Mouse (Mus musculus) G1E (cell line): Measurements from ENCODE around the gene Ccl3. TPM values are rescaled to one million over a fixed set of nuclear protein-coding genes. Genes with fewer than 3 reads are reported as not detected.

ENCODE experiments used
- ATAC-seq: 2 replicates; pipeline ENCODE4 v1.8.0; 2016; ENCODE audit warnings: mild to moderate bottlenecking; ENCODE audit not compliant: insufficient number of reproducible peaks, poor library complexity, low FRiP score, severe bottlenecking; ENCODE audit errors: extremely low read depth
- DNase-seq: peaks from one replicate; pipeline ENCODE4 v3.0.0; 2012; ENCODE audit warnings: low spot score
- H3K27me3 ChIP-seq: 2 replicates; pipeline ENCODE4 v1.6.1; 2012; ENCODE audit warnings: mild to moderate bottlenecking, low read length, inconsistent platforms; ENCODE audit not compliant: insufficient read depth
- H3K36me3 ChIP-seq: replicated peaks from 2 replicates; pipeline ENCODE3; 2012; ENCODE audit warnings: mild to moderate bottlenecking, inconsistent platforms
- H3K4me1 ChIP-seq: 2 replicates; pipeline ENCODE4 v1.6.1; 2012; ENCODE audit warnings: low read depth, low read length, inconsistent platforms, mixed read lengths; ENCODE audit not compliant: insufficient read depth
- H3K4me3 ChIP-seq: 2 replicates; pipeline ENCODE4 v1.5.1; 2012; ENCODE audit warnings: low read depth, mild to moderate bottlenecking, inconsistent platforms, low read length, moderate library complexity, mixed read lengths
- H3K9me3 ChIP-seq: replicated peaks from 2 replicates; pipeline ENCODE4 v1.6.1; 2012; ENCODE audit warnings: inconsistent platforms
- CTCF ChIP-seq: IDR thresholded peaks from 2 replicates; pipeline ENCODE4 v1.5.1; 2012; ENCODE audit warnings: low read depth, low read length, inconsistent platforms, mixed read lengths
- GATA1 ChIP-seq: IDR thresholded peaks from 2 replicates; pipeline ENCODE4 v1.6.1; 2012; ENCODE audit warnings: borderline replicate concordance, low read length, inconsistent platforms, mixed read lengths
- GATA2 ChIP-seq: IDR thresholded peaks from 2 replicates; pipeline ENCODE4 v1.6.1; 2012; ENCODE audit warnings: low read depth, low read length, inconsistent platforms, borderline replicate concordance
- POLR2AphosphoS5 ChIP-seq: IDR thresholded peaks from 2 replicates; pipeline ENCODE4 v1.6.1; 2012; ENCODE audit warnings: low read depth, low read length, inconsistent platforms; ENCODE audit not compliant: insufficient replicate concordance
- TAL1 ChIP-seq: conservative IDR thresholded peaks from 2 replicates; pipeline ENCODE4 v1.6.1; 2012; ENCODE audit warnings: low read depth, low read length, inconsistent platforms, mixed read lengths
- polyA plus RNA-seq: library from polyadenylated mRNA; stranded (reverse); fragments of >175 nt; gene quantifications from 2 replicates; pipeline ENCODE4 v1.2.3, GENCODE M21; 2012
- total RNA-seq, 2 experiments: library from RNA; stranded (forward) in 1 of 2; stranded (reverse) in 1 of 2; fragments of 200-1000 nt in 1 of 2; fragments of >200 nt in 1 of 2; fragmentation: Nextera tagmentation in 1 of 2; gene quantifications; 2 replicates each; pipeline ENCODE4 v1.2.3; 2014 to 2017

Ccl3 gene
- total and polyA plus RNA-seq, 3 experiments = 2.7 TPM; not detected in 2

- Histone ChIP-seq H3K4me3 (no peak overlapping the region), H3K36me3 (no peaks in the 10 kb centered on the region), H3K27me3 (peaks cover 9% of the 10 kb centered on the region), H3K9me3 (no peaks in the 10 kb centered on the region), H3K4me1 (no peaks in the 10 kb centered on the region)
- ATAC-seq = no peak
- no peak for TF ChIP-seq CTCF
- TF ChIP-seq TAL1 = no peak
- TF ChIP-seq GATA1 = no peak
- TF ChIP-seq POLR2AphosphoS5 = no peak
- no peak for TF ChIP-seq GATA2
- no peak for DNase-seq
These were observed 18.1 kb downstream of the Ccl3 start for GRCm38 (mm10) chr11:83631065-83631464.

GRCm38 (mm10) chr11:83630630-83631029 is 18.5 kb downstream of the Ccl3 start:
- TF ChIP-seq CTCF (no peak), TAL1 (no peak), POLR2AphosphoS5 (no peak), GATA1 (no peak)
- Histone ChIP-seq H3K36me3 (no peaks in the 10 kb centered on the region), H3K27me3 (peaks cover 9% of the 10 kb centered on the region), H3K4me3 (no peak overlapping the region), H3K4me1 (no peaks in the 10 kb centered on the region), H3K9me3 (no peaks in the 10 kb centered on the region)
- DNase-seq = no peak
- no peak for ATAC-seq

- Histone ChIP-seq H3K9me3 (no peaks in the 10 kb centered on the region), H3K4me1 (no peaks in the 10 kb centered on the region), H3K4me3 (no peak overlapping the region), H3K27me3 (peaks cover 10% of the 10 kb centered on the region), H3K36me3 (no peaks in the 10 kb centered on the region)
- TF ChIP-seq POLR2AphosphoS5 (no peak), TAL1 (no peak), GATA1 (no peak)
- no peak for DNase-seq
- no peak for ATAC-seq
These were observed 20.3 kb downstream of the Ccl3 start for GRCm38 (mm10) chr11:83628808-83629207.

GRCm38 (mm10) chr11:83623586-83623985 is 25.6 kb downstream of the Ccl3 start:
- H3K4me1 ChIP-seq = no peaks in the 10 kb centered on the region
- ATAC-seq (no peak), DNase-seq (no peak)
- H3K36me3 ChIP-seq = no peaks in the 10 kb centered on the region
- TF ChIP-seq GATA2 (no peak), TAL1 (no peak), GATA1 (no peak), CTCF (no peak), POLR2AphosphoS5 (no peak)
- H3K9me3 ChIP-seq = no peaks in the 10 kb centered on the region
- H3K27me3 ChIP-seq = peaks cover 13% of the 10 kb centered on the region; the same call in 1 of the 2 replicates
- no peak overlapping the region for H3K4me3 ChIP-seq

GRCm38 (mm10) chr11:83619037-83619436 is 30.1 kb downstream of the Ccl3 start:
- DNase-seq (no peak), ATAC-seq (no peak)
- H3K27me3 ChIP-seq = peaks cover 12% of the 10 kb centered on the region; the same call in 1 of the 2 replicates
- TF ChIP-seq TAL1 = no peak
- TF ChIP-seq POLR2AphosphoS5 = no peak
- TF ChIP-seq GATA1 = no peak
- TF ChIP-seq CTCF = no peak
- no peak for TF ChIP-seq GATA2
- H3K36me3 ChIP-seq = no peaks in the 10 kb centered on the region
- no peaks in the 10 kb centered on the region for H3K4me1 ChIP-seq
- H3K9me3 ChIP-seq = no peaks in the 10 kb centered on the region
- H3K4me3 ChIP-seq = no peak overlapping the region

- Histone ChIP-seq H3K9me3 (no peaks in the 10 kb centered on the region), H3K27me3 (peaks cover 11% of the 10 kb centered on the region; the same call in 1 of the 2 replicates), H3K4me3 (no peak overlapping the region), H3K36me3 (no peaks in the 10 kb centered on the region), H3K4me1 (no peaks in the 10 kb centered on the region)
- TF ChIP-seq TAL1 (no peak), GATA1 (no peak), POLR2AphosphoS5 (no peak), GATA2 (no peak), CTCF (no peak)
- no peak for DNase-seq
- no peak for ATAC-seq
These were observed 30.9 kb downstream of the Ccl3 start for GRCm38 (mm10) chr11:83618238-83618637.

- H3K27me3 ChIP-seq = peaks cover 7% of the 10 kb centered on the region; the same call in 1 of the 2 replicates
- TF ChIP-seq GATA1 = no peak
- TF ChIP-seq CTCF = no peak
- TF ChIP-seq TAL1 = no peak
- TF ChIP-seq POLR2AphosphoS5 = no peak
- TF ChIP-seq GATA2 = no peak
- H3K4me1 ChIP-seq = no peaks in the 10 kb centered on the region
- no peaks in the 10 kb centered on the region for H3K9me3 ChIP-seq
- no peak for DNase-seq
- no peak for ATAC-seq
- no peak overlapping the region for H3K4me3 ChIP-seq
- no peaks in the 10 kb centered on the region for H3K36me3 ChIP-seq
These were observed 32.6 kb downstream of the Ccl3 start for GRCm38 (mm10) chr11:83616586-83616985.
